Mouse (Mus musculus): ENCODE measurements around the gene Ppp1r7. TPM values are rescaled to one million over a fixed set of nuclear protein-coding genes. Genes with fewer than 3 reads are reported as not detected.
"Not testable (repeated sequence)": the region's sequence is repeated elsewhere in the genome, so short reads cannot be mapped to it uniquely, and the experiment has no call there.

The Ppp1r7 gene
- 10 to 100 TPM; 29.9 to 35.2 TPM for total RNA-seq (2021)

- intact Hi-C loops (cut with DNase I) = loop anchor here (5.0 to 10.0 kb wide), 3 partner anchors 169 to 452 kb away; partner anchors contain the start of genes Atg4b, Farp2 and Thap4
- peak; percentile 96 to 97 for DNase-seq
These were observed at the start of gene Ppp1r7, which contains the start of gene Pask for GRCm38 (mm10) chr1:93342648-93343503. TSS of gene Ppp1r7 (plus strand) at chr1:93342854. TSS of gene Pask (minus strand) at chr1:93343482.

- DNase-seq; intact Hi-C loops (cut with DNase I): not testable (repeated sequence)
These were observed 48.2 kb upstream of the Ppp1r7 start for GRCm38 (mm10) chr1:93294491-93294890.

GRCm38 (mm10) chr1:93299791-93300190, 42.9 kb upstream of the Ppp1r7 start:
- no peak for DNase-seq
- intact Hi-C loops (cut with DNase I) = loop anchor here (10.0 kb wide), 1 partner anchor 125 kb away; no protein-coding TSS in a partner anchor

- intact Hi-C loops (cut with DNase I) = loop anchor here (10.0 kb wide), 1 partner anchor 126 kb away; no protein-coding TSS in a partner anchor
- DNase-seq = peak; percentile 54 to 55
These were observed 42.1 kb upstream of the Ppp1r7 start for GRCm38 (mm10) chr1:93300578-93300977.

GRCm38 (mm10) chr1:93305581-93306337, 36.9 kb upstream of the Ppp1r7 start, which contains the start of gene Mterf4:
TSS of gene Mterf4 (minus strand) at chr1:93305915.
- DNase-seq = peak; percentile 84 to 90
- intact Hi-C loops (cut with DNase I) = loop anchor here (10.0 kb wide), 1 partner anchor 131 kb away; no protein-coding TSS in a partner anchor

GRCm38 (mm10) chr1:93323973-93324372, 18.7 kb upstream of the Ppp1r7 start:
- intact Hi-C loops (cut with DNase I) = no loop called here

GRCm38 (mm10) chr1:93326446-93326845, 16.2 kb upstream of the Ppp1r7 start:
- intact Hi-C loops (cut with DNase I) = no loop called here
- DNase-seq = no peak

More at GRCm38 (mm10) chr1:93323973-93324372, 18.7 kb upstream of the Ppp1r7 start:
- no peak for DNase-seq

GRCm38 (mm10) chr1:93334621-93335020, 8.0 kb upstream of the Ppp1r7 start:
- intact Hi-C loops (cut with DNase I) = no loop called here
- no peak for DNase-seq

GRCm38 (mm10) chr1:93343504-93344047, 922 bp downstream of the Ppp1r7 start:
- intact Hi-C loops (cut with DNase I) = loop anchor here (1.0 to 10.0 kb wide), 4 partner anchors 169 to 451 kb away; partner anchors contain the start of genes Atg4b, Farp2 and Thap4
- peak; percentile 97 for DNase-seq

- no peak for DNase-seq
- intact Hi-C loops (cut with DNase I) = loop anchor here (10.0 kb wide), 2 partner anchors 408 to 448 kb away; partner anchors contain the start of genes Atg4b and Thap4
These were observed 4.5 kb downstream of the Ppp1r7 start for GRCm38 (mm10) chr1:93347176-93347575.

- no peak for DNase-seq
- intact Hi-C loops (cut with DNase I) = loop anchor here (10.0 kb wide), 2 partner anchors 405 to 445 kb away; partner anchors contain the start of genes Atg4b and Thap4
These were observed 7.0 kb downstream of the Ppp1r7 start for GRCm38 (mm10) chr1:93349701-93350100.

GRCm38 (mm10) chr1:93352724-93353123, 10.1 kb downstream of the Ppp1r7 start:
- peak in 1 of 2 experiments; percentile 4 for DNase-seq
- intact Hi-C loops (cut with DNase I) = no loop called here

- intact Hi-C loops (cut with DNase I) = no loop called here
These were observed 20.0 kb downstream of the Ppp1r7 start for GRCm38 (mm10) chr1:93362661-93363060.

GRCm38 (mm10) chr1:93365641-93366040, 23.0 kb downstream of the Ppp1r7 start:
- intact Hi-C loops (cut with DNase I) = no loop called here
- DNase-seq = no peak

More at GRCm38 (mm10) chr1:93362661-93363060, 20.0 kb downstream of the Ppp1r7 start:
- no peak for DNase-seq

GRCm38 (mm10) chr1:93373665-93374064, 31.0 kb downstream of the Ppp1r7 start, which contains the start of gene Ano7:
TSS of gene Ano7 (plus strand) at chr1:93373930.
- DNase-seq = no peak
- intact Hi-C loops (cut with DNase I) = no loop called here

GRCm38 (mm10) chr1:93377307-93377706, 34.7 kb downstream of the Ppp1r7 start:
- intact Hi-C loops (cut with DNase I) = no loop called here
- no peak for DNase-seq

GRCm38 (mm10) chr1:93379117-93379516, 36.5 kb downstream of the Ppp1r7 start:
- DNase-seq = no peak
- intact Hi-C loops (cut with DNase I) = no loop called here

- DNase-seq = no peak
- intact Hi-C loops (cut with DNase I) = no loop called here
These were observed 44.5 kb downstream of the Ppp1r7 start for GRCm38 (mm10) chr1:93387198-93387597.

- DNase-seq = no peak
- intact Hi-C loops (cut with DNase I) = no loop called here
These were observed 46.3 kb downstream of the Ppp1r7 start for GRCm38 (mm10) chr1:93388906-93389305.

Data from heart, postnatal 10 days (tissue).